Mouse (Mus musculus): ENCODE measurements around the gene Snx29.

Gene Snx29

GRCm38 (mm10) chr16:11589782-11590695 lies 267.3 kb downstream of the Snx29 start:
- DNase-seq (ENCODE audit: low spot score in 2 of 2), result no peak

GRCm38 (mm10) chr16:11596599-11596998 lies 273.9 kb downstream of the Snx29 start:
- no peak for DNase-seq (ENCODE audit: low spot score in 2 of 2)

- DNase-seq (ENCODE audit: low spot score in 2 of 2), result no peak
Observed at GRCm38 (mm10) chr16:11597769-11598168, 275.1 kb downstream of the Snx29 start.

- no peak for DNase-seq (ENCODE audit: low spot score in 2 of 2)
Observed at GRCm38 (mm10) chr16:11599523-11599922, 276.8 kb downstream of the Snx29 start.

- no peak for DNase-seq (ENCODE audit: low spot score in 2 of 2)
Observed at GRCm38 (mm10) chr16:11601336-11602082, 278.8 kb downstream of the Snx29 start.

GRCm38 (mm10) chr16:11603667-11604422 lies 281.1 kb downstream of the Snx29 start:
- DNase-seq (ENCODE audit: low spot score in 2 of 2), result peak in 1 of 2 experiments; percentile 6

- DNase-seq (ENCODE audit: low spot score in 2 of 2), result no peak
Observed at GRCm38 (mm10) chr16:11612526-11613126, 289.9 kb downstream of the Snx29 start.

- no peak for DNase-seq (ENCODE audit: low spot score in 2 of 2)
Observed at GRCm38 (mm10) chr16:11614401-11615014, 291.8 kb downstream of the Snx29 start.

- DNase-seq (ENCODE audit: low spot score in 2 of 2), result no peak
Observed at GRCm38 (mm10) chr16:11615633-11616032, 292.9 kb downstream of the Snx29 start.

- DNase-seq (ENCODE audit: low spot score in 2 of 2), result no peak
Observed at GRCm38 (mm10) chr16:11619951-11620350, 297.2 kb downstream of the Snx29 start.

- no peak for DNase-seq (ENCODE audit: low spot score in 2 of 2)
Observed at GRCm38 (mm10) chr16:11621042-11621441, 298.3 kb downstream of the Snx29 start.

GRCm38 (mm10) chr16:11621664-11622063 lies 299.0 kb downstream of the Snx29 start:
- no peak for DNase-seq (ENCODE audit: low spot score in 2 of 2)

GRCm38 (mm10) chr16:11623032-11623431 lies 300.3 kb downstream of the Snx29 start:
- DNase-seq (ENCODE audit: low spot score in 2 of 2), result no peak

GRCm38 (mm10) chr16:11624121-11624520 lies 301.4 kb downstream of the Snx29 start:
- DNase-seq (ENCODE audit: low spot score in 2 of 2), result no peak

GRCm38 (mm10) chr16:11626004-11626481 lies 303.3 kb downstream of the Snx29 start:
- DNase-seq (ENCODE audit: low spot score in 2 of 2), result no peak

GRCm38 (mm10) chr16:11626616-11627015 lies 303.9 kb downstream of the Snx29 start:
- DNase-seq (ENCODE audit: low spot score in 2 of 2), result no peak

- DNase-seq (ENCODE audit: low spot score in 2 of 2), result no peak
Observed at GRCm38 (mm10) chr16:11627866-11628638, 305.3 kb downstream of the Snx29 start.

GRCm38 (mm10) chr16:11629704-11630103 lies 307.0 kb downstream of the Snx29 start:
- DNase-seq (ENCODE audit: low spot score in 2 of 2), result no peak

GRCm38 (mm10) chr16:11630489-11630888 lies 307.8 kb downstream of the Snx29 start:
- no peak for DNase-seq (ENCODE audit: low spot score in 2 of 2)

- no peak for DNase-seq (ENCODE audit: low spot score in 2 of 2)
Observed at GRCm38 (mm10) chr16:11632205-11632747, 309.6 kb downstream of the Snx29 start.

Measured in spleen, postnatal 14 days (tissue).